Mouse (Mus musculus): ENCODE measurements around the gene Il3. TPM values are rescaled to one million over a fixed set of nuclear protein-coding genes. Genes with fewer than 3 reads are reported as not detected.

Gene Il3
- total and polyA plus RNA-seq, 3 experiments, result 1.5 to 4.8 (median 3.5) TPM

DNA sequence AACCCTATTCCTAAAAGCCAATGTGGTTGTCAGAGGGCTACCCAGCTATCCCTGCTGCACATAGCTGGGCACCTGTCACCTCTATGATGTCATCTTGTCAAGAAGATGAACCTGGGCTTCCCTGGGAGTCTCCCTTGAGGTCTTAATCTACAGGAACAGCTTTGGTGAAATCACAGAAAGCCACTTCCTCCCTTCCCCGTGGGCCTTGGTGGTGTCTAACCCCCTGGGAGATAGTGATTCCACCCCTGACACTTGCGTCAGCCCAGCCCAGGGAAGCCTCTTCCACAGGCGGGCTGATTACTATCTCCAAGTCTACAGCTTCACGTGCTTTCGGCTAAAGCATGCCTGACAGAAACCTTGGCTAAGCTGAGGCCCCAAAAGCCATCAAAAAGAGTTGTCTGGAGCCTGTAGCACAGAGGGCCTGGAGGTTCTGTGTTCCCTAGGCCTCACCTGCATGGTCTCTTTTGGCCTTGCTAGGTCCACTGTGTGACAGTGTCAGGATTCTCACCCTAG lies 4.4 kb upstream of the Il3 start:
- Histone ChIP-seq H3K9ac (ENCODE audit: insufficient read depth, low read depth) (no peak overlapping the region), H3K36me3 (replicated peaks in 1 of 2; ENCODE audit: control insufficient read depth in 1 of 2, insufficient read depth in 1 of 2, low read length in 1 of 2) (no peaks in the 10 kb centered on the region), H3K4me2 (ENCODE audit: insufficient read depth, low read depth, poor library complexity, severe bottlenecking) (no peak overlapping the region), H3K27ac (ENCODE audit: insufficient read depth, low read depth) (no peak overlapping the region), H3K79me2 (replicated peaks; ENCODE audit: control insufficient read depth, extremely low read depth, insufficient read depth, poor library complexity, severe bottlenecking) (no peaks in the 10 kb centered on the region), H3K27me3 (replicated peaks) (no peaks in the 10 kb centered on the region), H3K4me3 (replicated peaks in 1 of 3; ENCODE audit: low read depth in 2 of 3, low read length in 2 of 3, poor library complexity in 1 of 3) (no peak overlapping the region), H3K4me1 (ENCODE audit: control insufficient read depth in 1 of 2, insufficient read depth in 2 of 2) (peaks cover 13 to 51% of the 10 kb centered on the region in 2 experiments), H3K9me3 (replicated peaks; ENCODE audit: low read length) (no peaks in the 10 kb centered on the region)
- in situ Hi-C loops (cut with MboI; ENCODE audit: low pct_ligation_motif_present, low pct_unique_long_range_greater_than_20kb, low sequenced_read_pairs) (no loop called here), dilution Hi-C loops (cut with MboI; ENCODE audit: extremely low pct_ligation_motif_present, extremely low pct_unique_long_range_greater_than_20kb, low sequenced_read_pairs) (no loop called here)
- TF ChIP-seq MEF2A (IDR thresholded peaks at IDR 0.05; ENCODE audit: borderline replicate concordance, low read depth, low read length) (0 out of 2 replicates have a peak, but pooled peaks have one; percentile 21), UBTF (IDR thresholded peaks at IDR 0.05; ENCODE audit: low read depth, low read length) (no peak), CHD2 (IDR thresholded peaks at IDR 0.05; ENCODE audit: low read length) (0 out of 2 replicates have a peak, but pooled peaks have one; percentile 19), JUND (conservative IDR thresholded peaks at IDR 0.05; ENCODE audit: low read depth, low read length) (no peak), MXI1 (IDR thresholded peaks at IDR 0.05; ENCODE audit: low read depth, low read length) (0 out of 2 replicates have a peak, but pooled peaks have one; percentile 37), BHLHE40 (IDR thresholded peaks at IDR 0.05; ENCODE audit: low read depth, low read length) (peak; percentile 41), ETS1 (conservative IDR thresholded peaks at IDR 0.05; ENCODE audit: low read depth, low read length) (peak; percentile 70), TCF12 (IDR thresholded peaks at IDR 0.05; ENCODE audit: low read depth, low read length) (no peak), MAX (IDR thresholded peaks at IDR 0.05; ENCODE audit: low read length) (peak; percentile 59; the same call in 1 of the 2 replicates)
- DNase-seq (ENCODE audit: extremely low read depth), result no peak

DNA sequence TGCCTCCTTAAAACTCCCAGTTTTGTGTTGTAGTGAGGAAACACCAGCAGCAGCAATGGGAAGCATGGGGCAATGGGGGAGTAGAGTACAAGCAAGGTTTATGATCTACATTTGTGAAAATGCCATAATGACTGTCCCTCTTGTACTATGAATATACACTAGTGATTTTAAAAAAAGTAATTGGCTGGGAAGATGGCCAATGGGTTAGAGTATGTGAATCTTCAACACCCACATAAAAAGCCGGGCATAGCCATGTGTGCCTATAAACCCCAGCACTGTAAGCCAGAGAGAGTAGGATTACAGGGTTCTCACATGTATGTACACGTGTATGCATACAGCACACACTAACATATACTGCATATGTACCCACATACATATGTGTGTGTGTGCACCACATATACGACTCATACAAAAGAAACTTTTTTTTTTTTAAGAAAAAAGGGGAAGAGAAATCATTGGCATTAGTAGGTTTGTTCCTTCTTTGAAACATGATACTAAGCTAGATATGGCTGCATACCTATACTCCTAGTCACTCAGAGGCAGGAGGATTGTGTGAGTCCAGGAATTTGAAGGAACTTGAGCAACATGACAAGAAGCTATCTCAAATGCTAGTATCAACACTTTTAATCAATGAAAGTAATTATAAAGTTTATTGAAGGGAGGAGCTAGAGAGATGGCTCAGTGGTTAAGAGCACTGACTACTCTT lies 2.3 kb upstream of the Il3 start:
- H3K4me2 ChIP-seq (ENCODE audit: insufficient read depth, low read depth, poor library complexity, severe bottlenecking), result no peak overlapping the region
- no peak overlapping the region for H3K9ac ChIP-seq (ENCODE audit: insufficient read depth, low read depth)
- H3K79me2 ChIP-seq (replicated peaks; ENCODE audit: control insufficient read depth, extremely low read depth, insufficient read depth, poor library complexity, severe bottlenecking), result no peaks in the 10 kb centered on the region
- H3K4me1 ChIP-seq (ENCODE audit: control insufficient read depth in 1 of 2, insufficient read depth in 2 of 2), result peaks cover 13 to 57% of the 10 kb centered on the region in 2 experiments
- no peaks in the 10 kb centered on the region for H3K27me3 ChIP-seq (replicated peaks)
- in situ Hi-C loops (cut with MboI; ENCODE audit: low pct_ligation_motif_present, low pct_unique_long_range_greater_than_20kb, low sequenced_read_pairs) (loop anchor here (5.0 kb wide), 1 partner anchor 33 kb away; the partner anchor contains the start of gene Acsl6), dilution Hi-C loops (cut with MboI; ENCODE audit: extremely low pct_ligation_motif_present, extremely low pct_unique_long_range_greater_than_20kb, low sequenced_read_pairs) (no loop called here)
- no peak overlapping the region for H3K27ac ChIP-seq (ENCODE audit: insufficient read depth, low read depth)
- TF ChIP-seq KAT2A (IDR thresholded peaks at IDR 0.05; ENCODE audit: insufficient replicate concordance, low read length) (no peak), RAD21 (IDR thresholded peaks at IDR 0.05; ENCODE audit: low read depth, low read length) (no peak), NELFE (IDR thresholded peaks at IDR 0.05; ENCODE audit: low read depth, low read length) (no peak), HCFC1 (IDR thresholded peaks at IDR 0.05; ENCODE audit: low read depth, low read length) (no peak), USF1 (IDR thresholded peaks at IDR 0.05; ENCODE audit: low read depth, low read length) (no peak), SIN3A (IDR thresholded peaks at IDR 0.05; ENCODE audit: low read length) (no peak), ZNF384 (IDR thresholded peaks at IDR 0.05; ENCODE audit: low read depth, low read length) (peak; percentile 73), MYC (IDR thresholded peaks at IDR 0.05; ENCODE audit: low read depth, low read length) (0 out of 2 replicates have a peak, but pooled peaks have one; percentile 39), EP300 (IDR thresholded peaks at IDR 0.05; ENCODE audit: low read length) (peak; percentile 38; the same call in 1 of the 2 replicates)
- H3K9me3 ChIP-seq (replicated peaks; ENCODE audit: low read length), result no peaks in the 10 kb centered on the region
- no peak overlapping the region for H3K4me3 ChIP-seq (replicated peaks in 1 of 3; ENCODE audit: low read depth in 2 of 3, low read length in 2 of 3, poor library complexity in 1 of 3)
- DNase-seq (ENCODE audit: extremely low read depth), result no peak
- H3K36me3 ChIP-seq (replicated peaks in 1 of 2; ENCODE audit: control insufficient read depth in 1 of 2, insufficient read depth in 1 of 2, low read length in 1 of 2), result no peaks in the 10 kb centered on the region
